In the genomic region with DNA sequence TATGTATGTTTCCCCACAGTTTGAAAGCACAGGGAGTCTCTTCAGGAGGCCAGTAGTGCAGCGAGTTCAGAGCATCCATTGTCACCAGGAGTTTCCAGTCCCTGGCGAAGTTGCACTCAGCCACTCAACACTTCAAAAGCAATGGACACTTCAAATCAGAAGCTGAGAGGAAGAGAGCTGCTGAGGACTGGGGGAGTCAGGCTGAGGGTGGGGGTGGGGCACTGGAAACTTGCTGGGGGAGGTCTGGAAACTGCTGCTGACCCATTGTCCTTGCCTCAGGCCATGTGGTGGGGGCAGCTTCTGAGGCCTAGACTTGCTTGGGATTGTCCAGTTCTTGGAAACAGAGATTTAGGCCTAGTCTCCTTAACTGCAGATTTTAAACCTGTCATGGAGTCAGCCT, we compare ENCODE assay signal across 12 mouse cellular contexts.
DNase-seq lines count a peak whose midpoint lies in the region; ATAC-seq lines count a peak whose summit lies in the region.
"Had no signal": no experiment of that assay in that cellular context is flagged by ENCODE, and none has a peak within 500 bp of the region (broad histone marks: within the 10 kb centered on the region; RNA-seq: fewer than 3 reads in every experiment).

No protein-coding gene starts in this region.

- peak overlapping the region; percentile 51; the same call in 1 of the 2 replicates for H3K27ac ChIP-seq in heart, embryonic 11.5 days (ENCODE audit: low read depth, low read length)
- H3K27ac ChIP-seq in embryonic facial prominence, embryonic 14.5 days (replicated peaks; ENCODE audit: low read depth, low read length), result peak overlapping the region; percentile 30; the same call in 1 of the 2 replicates
- no peak overlapping the region for H3K27ac ChIP-seq in midbrain, embryonic 13.5 days

- 17% methylated on average over 2 of the region's 2 CpGs for WGBS in heart, embryonic 11.5 days (ENCODE audit: insufficient replicate concordance)
- 65% methylated on average over 2 of the region's 2 CpGs for WGBS in embryonic facial prominence, embryonic 14.5 days
- 38% methylated on average over 2 of the region's 2 CpGs for WGBS in midbrain, embryonic 13.5 days

- no peaks in the 10 kb centered on the region for H3K27me3 ChIP-seq in heart, embryonic 11.5 days (ENCODE audit: control insufficient read depth, insufficient read depth, low read length)
- H3K27me3 ChIP-seq in embryonic facial prominence, embryonic 14.5 days (replicated peaks; ENCODE audit: control insufficient read depth, insufficient read depth, low read length), result no peaks in the 10 kb centered on the region
- no peaks in the 10 kb centered on the region for H3K27me3 ChIP-seq in midbrain, embryonic 13.5 days

- no peaks in the 10 kb centered on the region for H3K9me3 ChIP-seq in heart, embryonic 11.5 days (replicated peaks; ENCODE audit: control insufficient read depth, low read length)
- no peaks in the 10 kb centered on the region for H3K9me3 ChIP-seq in embryonic facial prominence, embryonic 14.5 days (ENCODE audit: control insufficient read depth, low read length)
- H3K9me3 ChIP-seq in midbrain, embryonic 13.5 days, result no peaks in the 10 kb centered on the region

- no peaks in the 10 kb centered on the region for H3K36me3 ChIP-seq in heart, embryonic 11.5 days (ENCODE audit: control insufficient read depth, insufficient read depth, low read length)
- H3K36me3 ChIP-seq in embryonic facial prominence, embryonic 14.5 days (ENCODE audit: control insufficient read depth, insufficient read depth, low read length), result no peaks in the 10 kb centered on the region
- H3K36me3 ChIP-seq in midbrain, embryonic 13.5 days, result no peaks in the 10 kb centered on the region

- intact Hi-C loops in heart, postnatal 10 days (cut with DNase I), result no loop called here

- ATAC-seq in heart, embryonic 11.5 days (replicated peaks; ENCODE audit: insufficient number of reproducible peaks, low FRiP score, low TSS enrichment), result 0 out of 2 replicates have a peak, but pooled peaks have one; percentile 22
- ATAC-seq in embryonic facial prominence, embryonic 14.5 days (ENCODE audit: low read depth), result no peak
- peak; percentile 49 for ATAC-seq in midbrain, embryonic 13.5 days
- ATAC-seq: inflammation-experienced regulatory T-cells, adult 6 months had no signal

- peaks cover 24% of the 10 kb centered on the region for H3K4me1 ChIP-seq in heart, embryonic 11.5 days (ENCODE audit: control insufficient read depth, insufficient read depth, low read length)
- H3K4me1 ChIP-seq in embryonic facial prominence, embryonic 14.5 days (ENCODE audit: control insufficient read depth, insufficient read depth, low read length), result peaks cover 12% of the 10 kb centered on the region; the same call in 1 of the 2 replicates
- H3K4me1 ChIP-seq in midbrain, embryonic 13.5 days (replicated peaks), result peaks cover 16% of the 10 kb centered on the region; the same call in 1 of the 2 replicates

- no peak overlapping the region for H3K9ac ChIP-seq in heart, embryonic 11.5 days (ENCODE audit: low read depth, low read length)
- H3K9ac ChIP-seq in embryonic facial prominence, embryonic 14.5 days (ENCODE audit: low read depth, low read length), result no peak overlapping the region
- H3K9ac ChIP-seq in midbrain, embryonic 13.5 days (replicated peaks), result no peak overlapping the region

- H3K4me2 ChIP-seq in heart, embryonic 11.5 days, result no peak overlapping the region; the same call in 1 of the 2 replicates
- H3K4me2 ChIP-seq in embryonic facial prominence, embryonic 14.5 days (ENCODE audit: low read depth, low read length), result peak overlapping the region; percentile 30; the same call in 1 of the 2 replicates
- no peak overlapping the region for H3K4me2 ChIP-seq in midbrain, embryonic 13.5 days (replicated peaks)

- no peak for DNase-seq in heart, postnatal 10 days
- peak; percentile 18 for DNase-seq in ES-CJ7 (ENCODE audit: low read depth, low spot score)
- DNase-seq in embryonic facial prominence, embryonic 14.5 days (ENCODE audit: low spot score), result no peak
- DNase-seq in frontal cortex, postnatal 10 days (ENCODE audit: low spot score in 2 of 2), result no peak
- DNase-seq in layer of hippocampus, adult 8-10 months (ENCODE audit: low spot score in 2 of 2), result no peak
- DNase-seq in kidney, postnatal 25 days, result no peak
- DNase-seq: kidney, postnatal 36 days; retina, postnatal 1 day; thymus, postnatal 14 days had no signal

- H3K4me3 ChIP-seq in heart, embryonic 11.5 days (ENCODE audit: low read depth, low read length), result no peak overlapping the region
- no peak overlapping the region for H3K4me3 ChIP-seq in embryonic facial prominence, embryonic 14.5 days (ENCODE audit: low read depth, low read length)
- no peak overlapping the region for H3K4me3 ChIP-seq in midbrain, embryonic 13.5 days (replicated peaks)
